Mouse (Mus musculus) heart, embryonic 13.5 days (tissue): ENCODE data around the gene Padi2. TPM values are rescaled to one million over a fixed set of nuclear protein-coding genes. Genes with fewer than 3 reads are reported as not detected.
A peak's percentile ranks its signal among the peaks of the same experiment; 100 is the strongest.

Experiments used
- ATAC-seq: fragments of 200-750 bp; cut with Nextera tagmentation; 2 replicates; pipeline ENCODE4 v1.8.0; 2017; ENCODE audit warnings: moderate TSS enrichment; ENCODE audit not compliant: insufficient number of reproducible peaks, low FRiP score, low TSS enrichment; ENCODE audit errors: extremely low read depth
- H3K27ac ChIP-seq: fragments of 300-500 bp; sonication (generic); replicated peaks from 2 replicates; pipeline ENCODE4 v1.5.1; 2015; ENCODE audit warnings: moderate library complexity, mild to moderate bottlenecking, inconsistent platforms
- H3K27me3 ChIP-seq: fragments of 300-500 bp; sonication (generic); replicated peaks from 2 replicates; pipeline ENCODE4 v1.6.1; 2015; ENCODE audit warnings: mild to moderate bottlenecking, inconsistent platforms
- H3K36me3 ChIP-seq: fragments of 300-500 bp; sonication (generic); 2 replicates; pipeline ENCODE4 v1.6.1; 2015; ENCODE audit warnings: mild to moderate bottlenecking, inconsistent platforms
- H3K4me1 ChIP-seq: fragments of 300-500 bp; sonication (generic); 2 replicates; pipeline ENCODE4 v1.6.1; 2015; ENCODE audit warnings: inconsistent platforms
- H3K4me2 ChIP-seq: fragments of 300-500 bp; sonication (generic); 2 replicates; pipeline ENCODE4 v1.6.1; 2015; ENCODE audit warnings: inconsistent platforms, mild to moderate bottlenecking, moderate library complexity
- H3K4me3 ChIP-seq: fragments of 300-500 bp; sonication (generic); 2 replicates; pipeline ENCODE4 v1.5.1; 2015; ENCODE audit warnings: moderate library complexity, mild to moderate bottlenecking, inconsistent platforms
- H3K9ac ChIP-seq: fragments of 300-500 bp; sonication (generic); 2 replicates; pipeline ENCODE4 v1.6.1; 2015; ENCODE audit warnings: inconsistent platforms, mild to moderate bottlenecking, moderate library complexity
- H3K9me3 ChIP-seq: fragments of 300-500 bp; sonication (generic); 2 replicates; pipeline ENCODE4 v1.6.1; 2016; ENCODE audit warnings: inconsistent platforms
- WGBS: fragments of 180-500 bp; shearing (Covaris S2); methylation state at CpG from one replicate; pipeline ENCODE4 v1.1.7; 2015; ENCODE audit warnings: mixed read lengths; 5-methylcytosine and 5-hydroxymethylcytosine counted together
- polyA plus RNA-seq: library from polyadenylated mRNA; unstranded; fragments of >200 nt; fragmentation: Nextera tagmentation; extraction: Ambion mirVana; gene quantifications from 2 replicates; pipeline ENCODE4 v1.2.1, GENCODE M21; 2015

Padi2 gene
- polyA plus RNA-seq, 1 experiment from 2014 or later: 2.9 TPM

GRCm38 (mm10) chr4:140909536-140909935 is 3.4 kb downstream of the Padi2 start:
- H3K4me2 ChIP-seq: no peak overlapping the region

DNA sequence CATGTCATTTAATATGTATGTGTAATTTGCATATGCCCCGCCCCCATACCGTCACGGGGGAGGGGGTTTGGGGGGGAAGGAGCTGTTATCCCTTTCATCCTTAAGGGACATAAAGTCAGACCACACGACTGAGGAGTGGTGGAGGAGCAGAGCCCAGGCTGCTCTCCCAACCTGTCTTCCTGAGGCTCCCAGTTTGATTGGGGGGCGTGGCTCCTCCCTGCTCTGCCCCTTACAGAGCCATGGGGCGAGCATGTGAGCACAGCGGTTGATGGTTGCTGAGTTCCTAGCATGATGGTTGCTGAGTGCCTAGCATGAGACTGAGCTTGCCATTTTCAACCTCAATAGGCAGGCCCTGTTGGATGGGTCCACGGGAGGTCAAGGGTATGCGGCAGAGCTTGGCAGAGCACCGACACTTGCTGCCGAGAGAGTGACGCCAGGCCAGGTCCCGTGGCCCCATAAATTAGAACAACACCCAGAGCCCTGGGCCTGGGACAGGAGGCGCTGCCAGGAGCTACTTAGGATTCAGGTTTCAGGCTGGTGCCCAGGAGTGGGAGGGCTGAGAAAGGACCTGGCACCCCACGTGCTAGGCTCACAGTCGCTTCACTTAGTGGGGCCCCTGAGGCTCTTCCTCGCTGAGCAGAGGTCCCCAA is 4.6 kb downstream of the Padi2 start:
- ATAC-seq: no peak
- Histone ChIP-seq H3K27ac (no peak overlapping the region), H3K4me3 (no peak overlapping the region), H3K4me1 (peaks cover 8% of the 10 kb centered on the region), H3K36me3 (no peaks in the 10 kb centered on the region), H3K27me3 (peaks cover 58% of the 10 kb centered on the region), H3K9ac (no peak overlapping the region), H3K4me2 (0 out of 2 replicates have a peak overlapping the region, but pooled peaks have one; percentile 4), H3K9me3 (no peaks in the 10 kb centered on the region)
- WGBS: 34% methylated on average over 17 of the region's 17 CpGs

More at GRCm38 (mm10) chr4:140909536-140909935, 3.4 kb downstream of the Padi2 start:
- no peak overlapping the region for H3K9ac ChIP-seq
- peaks cover 12% of the 10 kb centered on the region for H3K4me1 ChIP-seq
- no peak for ATAC-seq
- 68% methylated on average over 4 of the region's 4 CpGs for WGBS
- no peak overlapping the region for H3K4me3 ChIP-seq
- H3K27ac ChIP-seq: no peak overlapping the region
- H3K27me3 ChIP-seq: peaks cover 70% of the 10 kb centered on the region
- no peaks in the 10 kb centered on the region for H3K9me3 ChIP-seq
- H3K36me3 ChIP-seq: no peaks in the 10 kb centered on the region

DNA sequence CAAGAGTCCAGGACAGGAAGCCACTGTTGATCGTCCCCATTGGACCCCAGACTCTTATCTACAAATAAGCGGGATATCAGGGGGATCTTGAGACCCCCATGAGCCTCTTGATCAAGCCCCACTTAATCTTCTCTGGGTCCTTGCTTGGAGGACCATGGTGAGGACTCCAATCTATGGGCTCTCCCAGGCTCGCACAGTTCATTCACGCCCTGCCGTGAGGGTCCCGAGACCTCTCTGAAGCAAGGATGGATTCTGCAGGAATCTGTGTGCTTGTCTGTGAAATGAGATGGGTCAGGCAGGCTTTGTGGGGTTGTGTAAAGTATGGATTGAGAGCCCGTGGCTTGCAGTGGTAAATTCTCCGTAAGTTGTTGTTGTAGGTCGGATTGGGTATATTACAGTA is 5.3 kb downstream of the Padi2 start:
- H3K9me3 ChIP-seq: no peaks in the 10 kb centered on the region
- no peaks in the 10 kb centered on the region for H3K36me3 ChIP-seq
- peaks cover 54% of the 10 kb centered on the region for H3K27me3 ChIP-seq
- H3K4me3 ChIP-seq: no peak overlapping the region
- no peak overlapping the region for H3K9ac ChIP-seq
- H3K27ac ChIP-seq: no peak overlapping the region
- WGBS: 83% methylated on average over 9 of the region's 9 CpGs
- no peak overlapping the region for H3K4me2 ChIP-seq
- ATAC-seq: no peak
- H3K4me1 ChIP-seq: peaks cover 3% of the 10 kb centered on the region; the same call in 1 of the 2 replicates

DNA sequence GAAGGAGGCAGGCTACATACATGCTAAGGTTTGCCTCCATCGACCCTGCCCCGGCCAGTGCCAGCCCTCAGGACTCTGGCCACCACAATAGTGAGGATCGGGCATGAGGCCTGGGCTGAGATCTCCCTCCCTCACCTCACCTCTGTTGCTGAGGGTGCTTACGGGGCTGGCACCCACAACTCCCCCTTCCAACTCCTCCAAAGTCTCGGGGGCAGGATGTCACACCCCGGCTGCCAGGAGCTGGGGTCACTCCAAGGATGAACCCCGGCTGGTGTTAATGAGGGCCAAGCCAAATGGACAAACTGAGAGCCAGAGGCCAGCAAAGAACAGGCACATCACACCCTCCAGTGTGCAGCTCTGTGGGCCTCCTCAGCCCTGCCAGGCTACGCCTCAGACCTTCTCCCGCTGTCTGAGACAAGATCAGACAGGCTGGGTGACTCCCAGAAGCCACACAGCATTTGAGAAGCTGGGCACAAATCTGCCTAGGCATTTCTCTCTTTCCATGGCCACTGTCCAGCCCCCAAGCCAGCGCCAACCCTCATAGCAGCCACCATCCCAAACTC is 6.2 kb downstream of the Padi2 start:
- no peaks in the 10 kb centered on the region for H3K36me3 ChIP-seq
- ATAC-seq: no peak
- H3K4me2 ChIP-seq: no peak overlapping the region
- no peaks in the 10 kb centered on the region for H3K9me3 ChIP-seq
- peaks cover 44% of the 10 kb centered on the region for H3K27me3 ChIP-seq
- 84% methylated on average over 10 of the region's 10 CpGs for WGBS
- H3K9ac ChIP-seq: no peak overlapping the region
- no peak overlapping the region for H3K27ac ChIP-seq
- no peaks in the 10 kb centered on the region for H3K4me1 ChIP-seq
- H3K4me3 ChIP-seq: no peak overlapping the region

DNA sequence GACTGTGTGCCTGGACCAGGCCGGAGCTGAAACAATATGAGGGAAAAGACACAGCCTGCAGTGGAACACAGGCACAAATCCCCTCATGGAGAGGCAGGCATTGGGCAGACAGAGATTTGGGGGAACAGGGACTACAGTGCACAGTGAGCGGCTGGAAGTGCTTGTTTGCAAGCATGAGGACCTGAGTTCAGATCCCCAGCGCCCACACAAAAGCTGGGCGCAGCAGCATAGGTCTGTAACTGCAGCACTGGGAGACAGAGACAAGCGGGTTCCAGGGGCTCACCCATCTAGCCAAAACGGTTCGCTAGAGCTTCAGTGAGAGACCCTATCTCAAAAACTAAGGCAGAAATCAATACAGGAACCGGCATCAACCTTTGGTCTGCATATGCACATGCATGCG is 7.4 kb downstream of the Padi2 start:
- Histone ChIP-seq H3K9ac (no peak overlapping the region), H3K4me2 (no peak overlapping the region), H3K27ac (no peak overlapping the region), H3K36me3 (no peaks in the 10 kb centered on the region), H3K9me3 (no peaks in the 10 kb centered on the region), H3K4me3 (no peak overlapping the region), H3K4me1 (no peaks in the 10 kb centered on the region), H3K27me3 (peaks cover 32% of the 10 kb centered on the region)
- WGBS: 84% methylated on average over 9 of the region's 9 CpGs
- no peak for ATAC-seq

DNA sequence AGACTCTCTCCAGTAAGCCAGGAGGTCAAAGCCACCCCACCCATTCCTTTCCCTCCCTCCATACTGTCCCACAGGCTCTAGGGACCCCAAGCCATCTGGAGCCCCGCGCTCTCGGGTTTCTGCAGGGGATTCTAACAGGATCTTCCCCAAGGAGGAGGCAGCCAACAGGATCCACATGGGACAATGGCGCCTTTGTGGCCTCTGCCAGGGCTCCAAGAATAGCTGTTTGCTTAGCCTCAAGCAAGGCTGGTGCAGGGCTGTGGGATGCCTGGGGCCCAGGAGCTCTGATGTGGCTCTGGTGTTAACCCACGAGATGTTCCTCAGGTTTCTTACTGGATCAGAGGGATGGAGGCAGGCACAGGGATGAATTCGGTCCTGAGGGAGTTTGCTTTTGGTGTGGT is 8.6 kb downstream of the Padi2 start:
- no peak for ATAC-seq
- Histone ChIP-seq H3K36me3 (no peaks in the 10 kb centered on the region), H3K9ac (no peak overlapping the region), H3K27ac (no peak overlapping the region), H3K9me3 (no peaks in the 10 kb centered on the region), H3K4me2 (no peak overlapping the region), H3K4me1 (no peaks in the 10 kb centered on the region), H3K4me3 (no peak overlapping the region), H3K27me3 (peaks cover 21% of the 10 kb centered on the region)
- 64% methylated on average over 6 of the region's 6 CpGs for WGBS

GRCm38 (mm10) chr4:140915235-140915634 is 9.1 kb downstream of the Padi2 start:
- Histone ChIP-seq H3K27me3 (peaks cover 16% of the 10 kb centered on the region), H3K4me1 (no peaks in the 10 kb centered on the region), H3K36me3 (no peaks in the 10 kb centered on the region), H3K4me2 (no peak overlapping the region), H3K27ac (no peak overlapping the region), H3K4me3 (no peak overlapping the region), H3K9ac (no peak overlapping the region), H3K9me3 (no peaks in the 10 kb centered on the region)
- WGBS: 70% methylated on average over 3 of the region's 3 CpGs
- no peak for ATAC-seq

GRCm38 (mm10) chr4:140916296-140916695 is 10.2 kb downstream of the Padi2 start:
- Histone ChIP-seq H3K9me3 (no peaks in the 10 kb centered on the region), H3K4me1 (no peaks in the 10 kb centered on the region), H3K4me3 (no peak overlapping the region), H3K27ac (no peak overlapping the region), H3K36me3 (no peaks in the 10 kb centered on the region), H3K4me2 (no peak overlapping the region), H3K27me3 (peaks cover 11% of the 10 kb centered on the region), H3K9ac (no peak overlapping the region)
- 78% methylated on average over 5 of the region's 5 CpGs for WGBS
- no peak for ATAC-seq

- H3K9ac ChIP-seq: no peak overlapping the region
- H3K4me2 ChIP-seq: no peak overlapping the region
- H3K9me3 ChIP-seq: no peaks in the 10 kb centered on the region
- no peak overlapping the region for H3K4me3 ChIP-seq
- H3K4me1 ChIP-seq: peaks cover under 1% of the 10 kb centered on the region; the same call in 1 of the 2 replicates
- no peak overlapping the region for H3K27ac ChIP-seq
- H3K27me3 ChIP-seq: peaks cover 2% of the 10 kb centered on the region; the same call in 1 of the 2 replicates
- no peak for ATAC-seq
- WGBS: 76% methylated on average over 9 of the region's 9 CpGs
- H3K36me3 ChIP-seq: no peaks in the 10 kb centered on the region
Measured at GRCm38 (mm10) chr4:140917451-140917850, 11.3 kb downstream of the Padi2 start.

DNA sequence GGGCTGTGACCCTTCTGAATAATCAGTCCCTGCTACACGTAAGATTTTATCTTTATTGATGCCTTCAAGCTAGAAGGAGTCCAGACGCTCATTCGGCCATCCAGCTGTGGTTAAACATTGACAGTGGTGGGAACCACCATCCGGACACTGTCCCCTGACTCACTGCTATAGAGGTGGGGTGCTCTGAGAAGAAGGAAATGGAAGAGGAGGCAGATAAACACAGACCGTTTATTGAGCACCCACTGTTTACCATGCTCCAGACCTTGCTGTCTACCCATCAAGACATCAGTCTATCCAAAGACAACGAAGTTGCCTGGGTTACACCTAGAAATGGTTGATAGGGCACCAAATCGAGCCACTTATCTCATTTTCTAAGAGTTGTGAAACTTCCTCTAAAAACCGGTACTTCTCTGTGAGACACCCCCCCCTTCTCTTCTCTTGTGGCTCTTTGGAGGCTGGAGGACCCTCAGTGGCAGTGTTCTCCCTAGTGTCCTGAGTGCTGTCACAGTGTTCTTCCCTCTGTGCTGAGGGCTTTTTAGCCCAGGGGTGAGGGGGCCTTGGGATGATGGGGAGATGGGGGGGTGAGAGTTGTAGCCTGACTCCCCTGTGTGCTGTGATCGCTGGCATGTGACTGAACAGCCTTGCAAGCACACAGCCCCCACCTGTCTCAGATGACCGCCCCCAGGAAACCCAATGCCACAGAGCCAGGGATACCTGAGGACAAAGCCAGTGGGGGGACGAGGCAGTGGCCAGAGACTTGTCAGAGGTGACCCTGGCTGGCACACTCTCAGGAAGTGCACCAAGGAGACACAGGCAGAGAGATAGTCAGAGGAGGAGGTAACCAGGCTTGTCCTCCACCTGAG is 14.1 kb downstream of the Padi2 start:
- H3K4me3 ChIP-seq: no peak overlapping the region
- H3K4me2 ChIP-seq: no peak overlapping the region
- no peaks in the 10 kb centered on the region; the same call in 1 of the 2 replicates for H3K27me3 ChIP-seq
- H3K4me1 ChIP-seq: peaks cover 17% of the 10 kb centered on the region
- H3K36me3 ChIP-seq: no peaks in the 10 kb centered on the region
- no peak for ATAC-seq
- WGBS: 52% methylated on average over 11 of the region's 11 CpGs
- no peak overlapping the region for H3K27ac ChIP-seq
- H3K9me3 ChIP-seq: no peaks in the 10 kb centered on the region
- no peak overlapping the region for H3K9ac ChIP-seq

DNA sequence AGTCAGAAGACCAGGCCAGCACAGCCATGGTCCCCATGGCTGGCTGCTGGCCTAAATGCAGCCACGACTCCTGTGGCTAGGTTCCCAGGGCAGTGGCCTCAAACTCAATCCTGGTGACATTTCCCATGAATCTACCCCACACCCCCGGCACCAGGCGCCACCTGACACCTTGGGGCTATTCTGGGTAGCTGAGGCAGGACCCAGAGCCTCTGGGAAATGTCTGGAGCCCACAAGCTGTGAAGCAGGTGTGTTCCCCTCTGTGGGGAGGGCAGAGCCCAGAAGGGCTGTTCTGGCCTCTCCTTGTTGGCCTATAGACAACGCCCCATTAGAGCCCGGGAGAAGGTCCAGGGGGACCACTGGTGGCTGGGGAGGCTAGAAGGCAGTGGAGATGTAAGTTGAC is 16.4 kb downstream of the Padi2 start:
- Histone ChIP-seq H3K36me3 (no peaks in the 10 kb centered on the region), H3K4me2 (no peak overlapping the region), H3K9ac (no peak overlapping the region), H3K4me3 (no peak overlapping the region), H3K27me3 (no peaks in the 10 kb centered on the region; the same call in 1 of the 2 replicates), H3K4me1 (peaks cover 40% of the 10 kb centered on the region), H3K9me3 (no peaks in the 10 kb centered on the region), H3K27ac (no peak overlapping the region)
- ATAC-seq: no peak
- WGBS: 73% methylated on average over 5 of the region's 5 CpGs
